Mouse (Mus musculus): ENCODE data around the gene Prl8a9. TPM values are rescaled to one million over a fixed set of nuclear protein-coding genes. Genes with fewer than 3 reads are reported as not detected.

Prl8a9 gene
- polyA plus RNA-seq (2012; rRNA removed), result not detected in 2 replicates

DNA sequence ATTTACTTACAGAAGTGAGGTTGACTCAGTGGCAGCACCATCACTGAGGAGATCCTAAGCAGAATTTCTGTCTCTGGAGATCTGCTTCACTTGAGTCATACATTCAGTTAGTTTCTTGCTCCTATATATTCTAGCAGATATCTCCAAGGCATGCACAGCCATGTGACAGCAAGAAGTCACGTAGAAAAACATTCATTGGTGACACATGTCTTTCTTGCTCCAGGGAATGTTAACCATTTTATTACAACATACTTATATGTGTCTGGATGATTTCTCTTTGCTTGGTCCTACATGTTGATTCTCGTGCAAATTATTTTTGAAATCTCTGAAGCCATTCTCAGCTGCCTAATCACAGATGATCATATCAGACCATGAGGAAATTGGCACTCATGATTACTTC is at the start of gene Prl8a9:
Gene Prl8a9 (minus strand): TSS at position 101 of the 400 bp plus-strand sequence.
- H3K4me1 ChIP-seq (ENCODE audit: control insufficient read depth, insufficient read depth, insufficient read length), result no peaks in the 10 kb centered on the region
- H3K36me3 ChIP-seq (ENCODE audit: control insufficient read depth, insufficient read depth, low read length), result no peaks in the 10 kb centered on the region
- DNase-seq (ENCODE audit: low read depth in 1 of 2, low spot score in 2 of 2), result no peak
- WGBS, result 83% methylated on average over 2 of the region's 2 CpGs
- no peak within 1 kb of the TSS for H3K27ac ChIP-seq (ENCODE audit: insufficient read depth, low read length)
- TF ChIP-seq POLR2A (IDR thresholded peaks at IDR 0.05; ENCODE audit: low read depth, low read length) (no peak), CTCF (IDR thresholded peaks at IDR 0.05; ENCODE audit: extremely low read depth, insufficient read depth, insufficient read length, insufficient replicate concordance) (no peak)
- no peak within 1 kb of the TSS for H3K4me3 ChIP-seq (ENCODE audit: extremely low read depth, insufficient read depth, insufficient read length)
- H3K27me3 ChIP-seq (ENCODE audit: control insufficient read depth, insufficient read depth, low read length), result no peaks in the 10 kb centered on the region

DNA sequence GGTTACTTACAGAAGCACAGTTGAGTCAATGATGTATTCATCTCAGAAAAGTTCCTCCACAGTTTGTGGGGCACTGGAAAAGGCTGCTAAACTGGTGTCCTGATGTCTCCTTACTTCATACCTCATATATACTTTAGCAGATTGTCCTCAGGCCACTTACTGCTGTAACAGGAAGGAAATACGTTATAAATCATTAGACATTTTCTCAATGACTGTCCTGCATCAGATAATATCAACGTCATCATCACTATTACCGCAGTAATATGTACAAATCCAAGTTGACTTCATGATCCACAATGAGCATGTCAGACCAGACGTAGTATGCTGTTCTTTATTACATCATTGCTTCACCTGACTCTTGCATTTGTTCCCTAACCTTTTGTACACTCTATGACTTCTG is 46.1 kb upstream of the Prl8a9 start, which contains the start of gene Prl7b1:
Gene Prl7b1 (minus strand): TSS at position 101 of the 400 bp plus-strand sequence.
- no peak for TF ChIP-seq POLR2A (IDR thresholded peaks at IDR 0.05; ENCODE audit: low read depth, low read length)
- no peak for TF ChIP-seq CTCF (IDR thresholded peaks at IDR 0.05; ENCODE audit: extremely low read depth, insufficient read depth, insufficient read length, insufficient replicate concordance)
- H3K27me3 ChIP-seq (ENCODE audit: control insufficient read depth, insufficient read depth, low read length), result no peaks in the 10 kb centered on the region
- H3K4me3 ChIP-seq (ENCODE audit: extremely low read depth, insufficient read depth, insufficient read length), result no peak within 1 kb of the TSS
- no peaks in the 10 kb centered on the region for H3K36me3 ChIP-seq (ENCODE audit: control insufficient read depth, insufficient read depth, low read length)
- DNase-seq (ENCODE audit: low read depth in 1 of 2, low spot score in 2 of 2), result no peak
- H3K27ac ChIP-seq (ENCODE audit: insufficient read depth, low read length), result no peak within 1 kb of the TSS
- H3K4me1 ChIP-seq (ENCODE audit: control insufficient read depth, insufficient read depth, insufficient read length), result no peaks in the 10 kb centered on the region
- 67% methylated on average over 4 of the region's 4 CpGs for WGBS

DNA sequence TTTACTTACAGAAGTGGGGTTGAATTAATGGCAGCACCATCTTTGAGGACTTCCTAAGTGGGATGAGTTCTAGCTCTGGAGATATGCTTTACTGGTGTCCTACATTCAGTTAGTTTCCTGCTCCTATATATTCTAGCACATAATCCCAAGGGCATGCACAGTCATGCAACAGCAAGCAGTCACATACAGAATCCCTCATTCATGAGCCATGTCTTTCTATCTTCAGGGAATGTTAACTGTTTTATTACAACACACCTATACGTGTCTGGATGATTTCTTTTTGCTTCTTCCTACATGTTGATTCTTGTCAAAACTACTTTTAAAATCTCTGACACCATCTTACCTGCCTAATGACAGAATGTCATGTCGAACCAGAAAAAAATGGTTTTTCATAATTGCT is 17.7 kb upstream of the Prl8a9 start, which contains the start of gene Prl8a1:
Gene Prl8a1 (minus strand): TSS at position 101 of the 400 bp plus-strand sequence.
- no peaks in the 10 kb centered on the region for H3K36me3 ChIP-seq (ENCODE audit: control insufficient read depth, insufficient read depth, low read length)
- DNase-seq (ENCODE audit: low read depth in 1 of 2, low spot score in 2 of 2), result no peak
- H3K4me1 ChIP-seq (ENCODE audit: control insufficient read depth, insufficient read depth, insufficient read length), result no peaks in the 10 kb centered on the region
- WGBS, result 78% methylated on average over 2 of the region's 2 CpGs
- no peak within 1 kb of the TSS for H3K4me3 ChIP-seq (ENCODE audit: extremely low read depth, insufficient read depth, insufficient read length)
- no peaks in the 10 kb centered on the region for H3K27me3 ChIP-seq (ENCODE audit: control insufficient read depth, insufficient read depth, low read length)
- no peak for TF ChIP-seq POLR2A (IDR thresholded peaks at IDR 0.05; ENCODE audit: low read depth, low read length)
- TF ChIP-seq CTCF (IDR thresholded peaks at IDR 0.05; ENCODE audit: extremely low read depth, insufficient read depth, insufficient read length, insufficient replicate concordance), result no peak
- H3K27ac ChIP-seq (ENCODE audit: insufficient read depth, low read length), result no peak within 1 kb of the TSS

DNA sequence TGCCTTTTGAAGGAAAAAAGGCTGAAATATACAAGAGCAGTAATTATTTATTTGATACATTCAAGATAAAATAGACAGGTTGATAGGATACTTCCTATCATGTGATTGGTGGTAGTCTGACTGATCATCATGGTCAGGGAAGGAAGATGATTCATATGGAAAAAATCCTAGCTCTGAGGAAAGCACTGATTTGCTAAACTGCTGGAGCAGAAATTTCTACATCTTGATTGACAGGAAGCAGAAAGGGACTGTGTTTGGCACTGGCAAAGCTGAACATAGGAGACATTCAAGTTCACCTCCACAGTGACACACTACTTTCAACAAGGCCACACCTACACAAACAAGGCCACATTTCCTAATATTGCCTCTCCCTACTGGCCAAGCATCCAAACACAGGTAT is 11.1 kb downstream of the Prl8a9 start:
- H3K4me1 ChIP-seq (ENCODE audit: control insufficient read depth, insufficient read depth, insufficient read length), result no peaks in the 10 kb centered on the region
- DNase-seq (ENCODE audit: low read depth in 1 of 2, low spot score in 2 of 2), result no peak
- H3K27ac ChIP-seq (ENCODE audit: insufficient read depth, low read length), result no peak overlapping the region
- TF ChIP-seq CTCF (IDR thresholded peaks at IDR 0.05; ENCODE audit: extremely low read depth, insufficient read depth, insufficient read length, insufficient replicate concordance) (no peak), POLR2A (IDR thresholded peaks at IDR 0.05; ENCODE audit: low read depth, low read length) (no peak)
- no peak overlapping the region for H3K4me3 ChIP-seq (ENCODE audit: extremely low read depth, insufficient read depth, insufficient read length)
- no peaks in the 10 kb centered on the region for H3K27me3 ChIP-seq (ENCODE audit: control insufficient read depth, insufficient read depth, low read length)
- no peaks in the 10 kb centered on the region for H3K36me3 ChIP-seq (ENCODE audit: control insufficient read depth, insufficient read depth, low read length)

DNA sequence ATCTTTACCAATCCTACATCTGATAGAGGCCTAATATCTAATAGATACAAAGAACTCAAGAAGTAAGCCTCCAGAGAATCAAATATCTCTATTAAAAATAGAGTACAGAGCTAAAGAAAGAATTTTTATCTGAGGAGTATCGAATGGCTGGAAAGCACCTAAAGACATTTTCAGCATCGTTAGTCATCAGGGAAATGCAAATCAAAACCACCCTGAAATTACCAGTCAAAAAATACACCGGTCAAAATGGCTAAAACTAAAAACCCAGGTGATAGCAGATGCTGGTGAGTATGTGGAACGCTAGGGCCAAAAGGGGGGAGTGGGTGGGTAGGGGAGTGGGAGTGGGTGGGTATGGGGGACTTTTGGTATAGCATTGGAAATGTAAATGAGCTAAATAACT is 41.2 kb downstream of the Prl8a9 start:
- TF ChIP-seq CTCF (IDR thresholded peaks at IDR 0.05; ENCODE audit: extremely low read depth, insufficient read depth, insufficient read length, insufficient replicate concordance), result no peak
- no peak for TF ChIP-seq POLR2A (IDR thresholded peaks at IDR 0.05; ENCODE audit: low read depth, low read length)
- Histone ChIP-seq H3K36me3 (ENCODE audit: control insufficient read depth, insufficient read depth, low read length) (no peaks in the 10 kb centered on the region), H3K4me3 (ENCODE audit: extremely low read depth, insufficient read depth, insufficient read length) (no peak overlapping the region), H3K27me3 (ENCODE audit: control insufficient read depth, insufficient read depth, low read length) (no peaks in the 10 kb centered on the region), H3K4me1 (ENCODE audit: control insufficient read depth, insufficient read depth, insufficient read length) (no peaks in the 10 kb centered on the region), H3K27ac (ENCODE audit: insufficient read depth, low read length) (no peak overlapping the region)
- DNase-seq (ENCODE audit: low read depth in 1 of 2, low spot score in 2 of 2), result no peak
- 85% methylated on average over 4 of the region's 4 CpGs for whole genome bisulfite sequencing

DNA sequence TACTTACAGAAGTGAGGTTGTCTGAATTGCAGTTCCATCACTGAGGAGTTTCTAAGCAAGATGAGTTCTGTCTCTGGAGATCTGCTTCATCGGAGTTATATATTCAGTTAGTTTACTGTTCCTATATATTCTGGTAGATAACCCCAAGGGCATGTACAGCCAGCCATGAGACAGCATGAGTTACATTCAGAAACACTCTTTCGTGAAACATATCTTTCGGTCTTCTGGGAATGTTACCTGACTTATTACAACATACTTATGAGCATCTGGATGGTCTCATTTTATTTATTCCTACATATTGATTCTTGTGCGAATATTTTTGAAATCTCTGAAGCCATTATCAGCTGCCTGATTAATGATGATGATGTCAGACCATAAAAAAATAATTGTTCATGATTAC is 51.3 kb downstream of the Prl8a9 start, which contains the start of gene Prl8a8:
Gene Prl8a8 (minus strand): TSS at position 101 of the 400 bp plus-strand sequence.
- TF ChIP-seq CTCF (IDR thresholded peaks at IDR 0.05; ENCODE audit: extremely low read depth, insufficient read depth, insufficient read length, insufficient replicate concordance) (no peak), POLR2A (IDR thresholded peaks at IDR 0.05; ENCODE audit: low read depth, low read length) (no peak)
- H3K36me3 ChIP-seq (ENCODE audit: control insufficient read depth, insufficient read depth, low read length), result no peaks in the 10 kb centered on the region
- no peak within 1 kb of the TSS for H3K27ac ChIP-seq (ENCODE audit: insufficient read depth, low read length)
- DNase-seq (ENCODE audit: low read depth in 1 of 2, low spot score in 2 of 2), result no peak
- H3K4me1 ChIP-seq (ENCODE audit: control insufficient read depth, insufficient read depth, insufficient read length), result no peaks in the 10 kb centered on the region
- WGBS, result 86% methylated on average over 4 of the region's 4 CpGs
- H3K4me3 ChIP-seq (ENCODE audit: extremely low read depth, insufficient read depth, insufficient read length), result no peak within 1 kb of the TSS
- no peaks in the 10 kb centered on the region for H3K27me3 ChIP-seq (ENCODE audit: control insufficient read depth, insufficient read depth, low read length)

Other genes starting within 250 kb of the Prl8a9 start
- gene Prl8a2, start 218.9 kb downstream of the Prl8a9 start, polyA plus RNA-seq (2012; rRNA removed), result not detected in 2 replicates
- gene Prl2b1, start 173.8 kb downstream of the Prl8a9 start, polyA plus RNA-seq (2012; rRNA removed), result not detected in 2 replicates
- not detected in 2 replicates for gene Prl8a6, start 125.9 kb downstream of the Prl8a9 start, polyA plus RNA-seq (2012; rRNA removed)
- not detected in 2 replicates for gene Prl8a8, start 51.4 kb downstream of the Prl8a9 start, polyA plus RNA-seq (2012; rRNA removed)
- gene Prl8a1, start 17.6 kb upstream of the Prl8a9 start, polyA plus RNA-seq (2012; rRNA removed), result not detected in 2 replicates
- gene Prl7b1, start 46.0 kb upstream of the Prl8a9 start, polyA plus RNA-seq (2012; rRNA removed), result not detected in 2 replicates
- gene Prl7a1, start 77.9 kb upstream of the Prl8a9 start, polyA plus RNA-seq (2012; rRNA removed), result not detected in 2 replicates
- gene Prl7a2, start 103.4 kb upstream of the Prl8a9 start, polyA plus RNA-seq (2012; rRNA removed), result not detected in 2 replicates
- not detected in 2 replicates for gene Prl7d1, start 152.1 kb upstream of the Prl8a9 start, polyA plus RNA-seq (2012; rRNA removed)
- not detected in 2 replicates for gene Prl7c1, start 216.2 kb upstream of the Prl8a9 start, polyA plus RNA-seq (2012; rRNA removed)
- not detected in 2 replicates for gene Prl2a1, start 237.0 kb upstream of the Prl8a9 start, polyA plus RNA-seq (2012; rRNA removed)